Mouse (Mus musculus): ENCODE measurements at regions not wholly inside any gene's neighbourhood (a gene's known extent, or its start where the extent isn't known, plus 50 kb on each side); places are given as distances from the start of the nearest gene placed in this dataset.

DNA sequence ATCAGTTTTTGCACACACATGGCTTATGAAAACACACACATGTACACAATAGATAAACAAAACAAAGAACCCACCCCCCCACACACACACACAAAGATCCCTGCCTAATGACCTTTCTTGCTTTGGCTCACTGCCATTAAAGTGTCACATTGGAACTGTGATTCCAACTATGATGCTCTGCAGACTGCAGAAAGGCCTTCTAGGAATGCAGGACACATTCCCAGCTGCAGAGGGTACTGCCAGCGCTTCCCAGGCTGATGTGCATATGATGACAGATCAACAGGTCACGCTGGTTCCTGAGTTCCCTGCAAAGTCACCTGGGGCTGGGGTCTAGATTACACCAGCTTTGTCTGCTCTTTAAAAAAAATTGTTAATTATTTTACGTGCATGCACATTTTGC lies 68.1 kb upstream of the Ppm1j start:
- WGBS, result 61% methylated on average over 3 of the region's 3 CpGs
- DNase-seq (ENCODE audit: low spot score), result no peak

DNA sequence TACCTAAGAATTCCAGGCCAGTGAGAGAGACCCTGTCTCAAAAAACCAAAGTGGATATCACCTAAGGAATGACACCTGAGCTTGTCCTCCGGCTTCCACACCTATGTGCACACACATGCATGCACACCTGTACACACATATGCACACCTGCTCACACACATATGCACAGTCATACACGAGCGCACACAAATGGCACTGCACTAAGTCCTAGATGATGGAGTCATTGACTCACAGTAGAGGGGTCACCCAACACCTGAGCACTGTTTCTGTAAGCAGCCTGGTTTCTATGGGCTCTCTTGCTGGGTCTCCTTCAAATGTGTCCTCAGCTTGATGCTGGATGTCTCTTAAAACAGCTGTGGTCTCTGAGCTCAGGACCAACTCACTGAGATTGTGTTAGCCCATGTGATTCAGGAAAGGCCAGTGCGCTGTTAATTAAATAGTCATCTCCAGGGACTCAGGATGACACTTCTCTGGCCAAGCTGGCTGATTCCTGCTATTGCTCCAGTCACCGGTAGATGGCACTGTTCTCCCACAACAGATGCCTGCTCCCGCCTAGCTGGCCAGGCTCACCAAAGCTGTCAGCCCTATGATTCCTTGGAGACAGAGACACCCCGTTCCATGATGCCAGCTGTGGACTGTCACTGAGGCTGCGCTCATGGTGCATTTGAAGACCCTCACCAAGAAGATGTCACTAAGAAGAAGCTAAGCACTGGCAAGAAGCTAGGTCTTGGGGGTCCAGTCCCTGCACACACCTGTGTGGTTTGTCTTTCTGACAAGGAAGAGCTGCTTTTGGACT lies 66.8 kb upstream of the Ppm1j start:
- no peaks in the 10 kb centered on the region for H3K27me3 ChIP-seq (replicated peaks; ENCODE audit: control insufficient read depth, insufficient read depth, low read length)
- H3K27ac ChIP-seq (replicated peaks; ENCODE audit: low read depth, low read length), result no peak overlapping the region
- H3K4me3 ChIP-seq (ENCODE audit: low read depth, low read length), result peak overlapping the region; percentile 1; the same call in 1 of the 2 replicates
- H3K4me1 ChIP-seq (ENCODE audit: control insufficient read depth, insufficient read depth, low read length), result no peaks in the 10 kb centered on the region
- WGBS, result 26% methylated on average over 8 of the region's 8 CpGs
- ATAC-seq (ENCODE audit: low read depth) (peak; percentile 60), DNase-seq (ENCODE audit: low spot score) (peak; percentile 86)
- H3K9me3 ChIP-seq (ENCODE audit: control insufficient read depth, low read length), result no peaks in the 10 kb centered on the region
- no peaks in the 10 kb centered on the region for H3K36me3 ChIP-seq (ENCODE audit: control insufficient read depth, insufficient read depth, low read length)
- H3K4me2 ChIP-seq (ENCODE audit: low read depth, low read length), result peak overlapping the region; percentile 41
- H3K9ac ChIP-seq (ENCODE audit: low read depth, low read length), result 0 out of 2 replicates have a peak overlapping the region, but pooled peaks have one; percentile 34

More for the DNA sequence above, 68.1 kb upstream of the Ppm1j start:
- H3K9me3 ChIP-seq (ENCODE audit: control insufficient read depth, low read length), result no peaks in the 10 kb centered on the region
- H3K4me3 ChIP-seq (ENCODE audit: low read depth, low read length), result no peak overlapping the region
- no peaks in the 10 kb centered on the region for H3K27me3 ChIP-seq (replicated peaks; ENCODE audit: control insufficient read depth, insufficient read depth, low read length)
- H3K36me3 ChIP-seq (ENCODE audit: control insufficient read depth, insufficient read depth, low read length), result no peaks in the 10 kb centered on the region
- ATAC-seq (ENCODE audit: low read depth), result no peak
- no peaks in the 10 kb centered on the region for H3K4me1 ChIP-seq (ENCODE audit: control insufficient read depth, insufficient read depth, low read length)
- no peak overlapping the region for H3K27ac ChIP-seq (replicated peaks; ENCODE audit: low read depth, low read length)
- H3K9ac ChIP-seq (ENCODE audit: low read depth, low read length), result no peak overlapping the region
- no peak overlapping the region for H3K4me2 ChIP-seq (ENCODE audit: low read depth, low read length)

DNA sequence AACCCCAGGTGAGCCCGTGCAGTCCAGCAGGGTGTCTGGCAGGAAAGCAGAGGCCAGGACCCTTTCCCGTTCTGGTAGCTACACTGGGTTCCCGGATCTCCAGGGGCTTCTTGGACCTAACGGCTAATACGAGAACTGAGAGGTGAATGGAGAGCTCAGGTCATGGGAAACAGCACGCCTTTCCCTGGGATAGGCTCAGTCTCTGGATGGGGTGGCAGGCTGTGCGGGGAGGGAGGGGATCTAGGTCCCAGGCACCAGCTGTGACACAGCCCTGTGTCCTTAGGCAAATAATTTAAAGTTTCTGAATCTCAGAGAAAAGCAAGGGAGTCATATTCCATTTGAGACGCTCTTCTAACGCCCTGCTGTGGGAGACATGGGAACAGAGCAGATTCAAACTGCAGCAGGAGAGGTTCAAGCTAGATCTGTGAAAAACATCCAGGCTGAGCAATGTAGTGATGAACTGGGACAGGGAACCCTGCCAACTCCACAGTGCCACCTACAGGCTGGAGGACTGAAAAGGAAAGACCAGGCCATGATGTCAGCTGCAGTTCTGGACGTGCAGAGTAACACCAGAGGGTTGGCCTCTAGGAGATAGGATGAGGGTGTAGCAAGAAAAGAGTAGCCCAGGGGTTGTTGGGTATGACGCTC lies 66.1 kb upstream of the Ppm1j start:
- Histone ChIP-seq H3K4me2 (ENCODE audit: low read depth, low read length) (peak overlapping the region; percentile 41), H3K4me1 (ENCODE audit: control insufficient read depth, insufficient read depth, low read length) (no peaks in the 10 kb centered on the region), H3K9me3 (ENCODE audit: control insufficient read depth, low read length) (no peaks in the 10 kb centered on the region), H3K27me3 (replicated peaks; ENCODE audit: control insufficient read depth, insufficient read depth, low read length) (no peaks in the 10 kb centered on the region), H3K9ac (ENCODE audit: low read depth, low read length) (peak overlapping the region; percentile 34; the same call in 1 of the 2 replicates), H3K27ac (replicated peaks; ENCODE audit: low read depth, low read length) (no peak overlapping the region), H3K4me3 (ENCODE audit: low read depth, low read length) (peak overlapping the region; percentile 1; the same call in 1 of the 2 replicates), H3K36me3 (ENCODE audit: control insufficient read depth, insufficient read depth, low read length) (no peaks in the 10 kb centered on the region)
- ATAC-seq (ENCODE audit: low read depth), result 0 out of 2 replicates have a peak, but pooled peaks have one; percentile 53
- 48% methylated on average over 11 of the region's 11 CpGs for WGBS
- DNase-seq (ENCODE audit: low spot score), result peak; percentile 12
